Mouse (Mus musculus): ENCODE measurements around the gene Shank2. TPM values are rescaled to one million over a fixed set of nuclear protein-coding genes. Genes with fewer than 3 reads are reported as not detected.

Shank2 gene
- 100 to 1,000 TPM; 148 to 167 TPM for total RNA-seq (2021)

DNA sequence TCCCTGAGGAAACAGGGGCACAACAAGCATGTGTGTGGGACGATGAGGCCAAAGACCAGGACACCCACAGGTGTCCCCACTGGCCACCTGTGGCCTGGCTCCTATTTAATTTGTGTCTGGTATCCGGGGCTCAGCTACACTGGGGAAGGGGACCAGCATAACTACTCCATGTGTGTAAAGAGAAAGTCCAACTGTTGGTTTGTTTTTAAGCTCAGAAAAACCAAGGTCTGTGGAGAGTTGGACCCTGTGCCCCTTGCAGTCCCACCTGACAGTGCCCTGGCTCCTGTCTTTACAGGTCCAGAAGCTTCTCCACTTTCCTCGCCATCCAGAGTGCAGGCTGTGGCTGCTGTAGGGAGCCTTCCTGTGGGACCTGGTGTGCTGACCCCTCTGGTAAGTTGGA, at the start of gene Shank2:
Gene Shank2 (plus strand): TSS at position 301 of the 400 bp plus-strand sequence.
- intact Hi-C loops (cut with DNase I), result no loop called here

DNA sequence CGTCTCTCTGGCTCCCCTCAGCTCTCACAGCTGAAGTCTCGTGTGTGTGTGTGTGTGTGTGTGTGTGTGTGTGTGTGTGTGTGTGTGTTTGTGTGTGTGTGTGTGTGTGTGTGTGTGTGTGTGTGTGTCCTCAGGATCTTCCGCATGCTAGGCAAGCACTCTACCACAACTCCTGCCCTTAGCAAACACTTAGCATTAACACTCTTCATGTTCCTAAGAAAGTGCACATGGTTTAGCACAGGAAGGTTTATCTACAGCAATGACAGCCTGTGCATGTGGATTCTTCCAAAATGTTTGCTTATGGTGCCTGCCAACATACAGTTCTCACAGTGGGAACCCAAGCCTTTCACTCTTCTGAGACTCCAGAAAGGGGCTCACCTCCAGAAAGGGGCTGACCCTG, 49.6 kb upstream of the Shank2 start:
- intact Hi-C loops (cut with DNase I), result no loop called here
- no peak for DNase-seq (ENCODE audit: low spot score in 2 of 2)

More for the DNA sequence above, at the start of gene Shank2:
- no peak for DNase-seq (ENCODE audit: low spot score in 2 of 2)

DNA sequence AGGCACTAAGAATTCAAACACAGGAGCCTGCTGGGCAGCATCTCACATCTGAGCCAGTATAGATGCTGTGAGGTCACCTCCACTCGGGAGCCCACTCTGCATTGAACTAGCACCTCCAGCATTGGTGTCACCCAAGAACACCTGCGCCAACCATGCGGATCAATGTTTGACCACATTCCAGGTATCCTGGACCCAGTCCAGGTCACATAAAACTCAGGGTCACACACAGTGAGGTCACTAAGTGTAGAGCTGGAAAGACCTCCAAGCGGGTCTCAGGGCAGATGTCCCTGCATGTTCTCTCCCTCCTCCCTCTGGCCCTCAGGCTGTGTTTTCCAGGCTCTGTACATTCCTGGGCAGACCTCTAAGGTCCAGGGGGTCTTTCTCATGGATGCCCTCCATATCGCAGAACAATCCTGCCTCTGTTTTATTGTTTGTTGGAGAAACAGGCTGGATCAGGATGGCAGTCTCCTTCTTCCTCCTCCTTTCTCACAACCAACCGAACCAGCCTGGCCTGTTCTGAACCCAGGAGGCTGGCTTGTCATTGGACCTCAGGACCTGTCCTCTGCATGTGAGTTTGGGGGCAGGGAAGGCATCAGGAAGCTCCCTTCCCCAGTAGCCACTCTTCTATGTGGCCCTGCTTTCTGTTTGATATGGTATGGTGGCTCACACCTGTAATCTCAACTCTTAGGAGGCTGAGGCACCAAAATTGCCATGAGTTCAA, 45.0 kb upstream of the Shank2 start:
- DNase-seq (ENCODE audit: low spot score in 2 of 2), result no peak
- intact Hi-C loops (cut with DNase I), result no loop called here

DNA sequence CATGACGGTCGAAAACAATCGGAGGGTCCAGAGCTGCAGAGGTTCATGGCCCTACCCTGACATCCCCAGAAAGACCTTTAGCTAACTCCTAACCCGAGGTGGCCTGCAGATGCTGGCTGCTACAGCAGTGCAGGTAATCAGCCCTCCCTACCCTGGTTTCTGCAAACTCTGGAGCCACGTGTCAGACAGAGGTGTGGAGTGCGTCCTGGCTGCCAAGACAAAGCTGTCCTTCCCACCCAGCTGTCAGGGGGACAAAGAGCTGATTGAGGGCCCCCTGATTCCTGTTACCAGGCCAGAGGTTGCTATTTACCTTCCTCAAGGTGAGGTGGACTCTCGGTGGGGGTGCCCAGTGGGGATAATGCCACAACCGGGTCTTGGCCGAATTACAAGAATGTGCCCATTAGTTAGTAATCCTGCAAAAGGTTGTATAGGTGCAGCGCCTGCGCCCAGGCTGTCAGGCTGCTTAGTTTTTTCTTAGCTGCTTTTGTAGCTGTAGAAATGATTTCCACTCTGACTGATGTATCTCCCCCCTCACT, 43.6 kb upstream of the Shank2 start:
- no peak for DNase-seq (ENCODE audit: low spot score in 2 of 2)
- intact Hi-C loops (cut with DNase I), result no loop called here

DNA sequence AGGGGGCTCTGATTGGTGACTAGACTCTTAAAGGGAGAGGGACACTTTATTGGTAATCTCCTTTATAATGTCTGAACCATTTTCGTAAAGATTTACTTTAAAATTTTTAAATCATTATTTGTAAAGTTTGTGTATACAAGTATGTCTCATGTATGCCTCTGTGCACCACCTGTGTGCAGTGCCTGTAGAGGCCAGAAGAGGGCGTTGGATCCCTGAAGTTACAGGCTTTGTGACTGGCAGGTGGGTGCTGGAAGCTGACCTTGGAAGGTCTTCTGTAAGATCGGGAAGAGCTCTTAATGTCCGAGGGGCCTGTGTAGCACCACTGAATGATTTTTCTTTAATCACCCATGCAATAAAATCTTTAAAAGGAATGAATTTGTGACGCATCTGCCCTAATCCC, 37.9 kb upstream of the Shank2 start:
- DNase-seq (ENCODE audit: low spot score in 2 of 2), result no peak
- intact Hi-C loops (cut with DNase I), result no loop called here

DNA sequence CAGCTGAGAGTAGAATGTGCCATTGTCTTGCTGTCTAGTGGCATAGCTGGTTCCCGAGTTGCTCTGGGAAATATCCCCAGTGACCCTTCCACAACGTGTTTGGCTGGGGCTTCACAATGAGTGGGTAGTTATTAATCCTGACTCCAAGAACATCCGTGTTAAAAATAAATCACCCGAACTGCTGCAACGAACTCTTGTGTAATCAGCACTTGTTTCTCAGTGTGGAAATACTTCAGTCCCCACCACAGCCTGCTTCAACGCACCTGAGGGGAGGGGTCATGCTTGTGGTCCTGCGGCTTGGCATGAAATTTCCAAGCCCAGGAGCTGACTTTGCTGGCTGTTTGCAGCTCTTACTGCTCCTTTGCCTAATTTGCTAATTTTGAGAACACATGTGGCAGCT, 35.1 kb upstream of the Shank2 start:
- intact Hi-C loops (cut with DNase I), result no loop called here
- DNase-seq (ENCODE audit: low spot score in 2 of 2), result no peak

DNA sequence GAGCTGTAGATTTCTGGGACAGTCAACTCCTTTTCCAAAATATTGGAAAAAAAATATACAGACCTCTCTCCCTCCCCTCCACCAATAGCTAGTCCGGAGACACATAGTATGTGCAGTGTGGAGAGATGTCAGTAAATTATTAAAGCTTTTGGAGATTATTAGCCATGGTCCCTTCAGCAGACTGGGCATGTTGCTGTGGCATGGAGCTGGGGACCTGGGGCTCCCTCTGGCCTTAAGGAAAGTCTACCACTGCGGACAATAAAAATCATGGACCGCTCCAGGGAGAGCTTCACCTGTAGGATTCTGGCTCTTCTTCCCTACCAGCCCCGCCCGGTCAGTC, 24.3 kb upstream of the Shank2 start:
- intact Hi-C loops (cut with DNase I), result loop anchor here (5.0 kb wide), 1 partner anchor 80 kb away; no protein-coding TSS in a partner anchor
- DNase-seq (ENCODE audit: low spot score in 2 of 2), result no peak

DNA sequence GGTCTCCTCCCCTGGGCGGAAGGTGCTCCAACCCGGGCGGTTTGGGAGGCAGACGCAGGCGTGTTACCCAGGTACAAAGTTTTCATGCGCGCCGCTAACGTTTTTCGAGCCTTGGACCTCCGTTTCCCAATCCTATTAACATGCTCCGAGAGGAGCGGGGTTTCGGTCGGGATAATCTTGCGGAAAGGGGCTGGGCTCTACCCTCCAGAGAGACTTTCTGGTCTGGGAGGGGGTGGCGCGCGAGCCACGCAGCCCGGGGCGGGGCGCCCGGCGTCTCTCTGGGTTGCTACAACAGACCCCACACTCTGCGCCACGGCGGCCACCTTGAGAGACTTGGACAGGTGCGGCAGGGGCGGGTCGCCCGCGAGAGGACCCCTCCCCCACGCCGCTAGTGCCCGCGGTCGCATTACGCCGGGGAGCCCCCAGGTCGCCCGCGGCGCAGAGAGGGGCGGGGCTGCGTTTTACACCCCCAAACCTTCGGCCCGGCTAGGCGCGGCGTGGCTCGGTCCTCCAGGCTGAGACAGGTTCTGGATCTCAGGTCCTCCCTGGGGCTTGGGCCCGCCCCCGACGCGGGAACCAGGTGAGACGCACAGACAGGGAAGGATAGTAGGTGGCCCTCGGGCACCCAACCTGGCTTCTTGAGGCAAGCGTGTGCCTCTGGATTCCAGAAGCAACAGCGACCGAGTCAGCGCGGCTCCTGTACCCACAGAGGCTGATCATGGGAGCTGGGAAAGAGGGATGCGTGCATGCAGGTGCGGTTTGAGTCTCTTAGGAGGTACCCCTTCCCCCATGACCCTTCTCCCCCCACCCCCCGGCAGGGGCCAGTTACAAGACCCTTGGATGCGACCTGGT, 23.7 kb upstream of the Shank2 start:
- no peak for DNase-seq (ENCODE audit: low spot score in 2 of 2)
- intact Hi-C loops (cut with DNase I), result loop anchor here (2.0 to 5.0 kb wide), 2 partner anchors 79 to 95 kb away; no protein-coding TSS in a partner anchor

DNA sequence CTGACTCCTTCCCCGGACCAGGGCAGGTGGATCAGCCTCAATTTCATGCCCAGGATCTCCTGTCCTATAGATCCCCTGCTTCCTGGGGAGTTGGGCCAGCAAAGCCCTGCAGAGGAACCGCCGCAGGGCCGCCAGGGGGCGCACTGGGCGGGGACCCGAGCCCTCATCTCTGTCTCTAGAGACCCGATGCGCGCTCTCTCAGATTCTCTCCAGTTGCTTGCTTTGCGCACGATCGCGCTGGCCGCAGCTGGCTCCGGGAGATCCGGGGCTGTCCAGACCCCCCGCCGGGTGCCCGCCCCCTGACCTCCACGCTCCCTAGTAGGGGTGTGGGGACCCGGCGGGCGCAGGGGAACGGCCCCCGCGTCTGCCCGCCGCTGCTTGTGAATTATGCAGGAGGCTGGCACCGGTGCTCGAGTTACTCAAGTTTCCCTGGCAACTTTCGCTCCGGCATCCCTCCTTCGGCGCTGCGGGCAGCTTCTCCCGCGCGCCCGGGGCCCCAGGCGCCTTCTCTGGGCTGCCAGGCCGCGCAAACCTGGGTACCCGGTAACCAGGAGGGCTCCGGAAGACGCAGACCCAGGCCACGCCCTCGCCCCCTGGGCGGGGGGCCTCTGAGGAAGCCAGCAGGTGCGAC, 22.9 kb upstream of the Shank2 start:
- DNase-seq (ENCODE audit: low spot score in 2 of 2), result peak; percentile 50 to 64
- intact Hi-C loops (cut with DNase I), result loop anchor here (2.0 to 5.0 kb wide), 2 partner anchors 78 to 94 kb away; no protein-coding TSS in a partner anchor

DNA sequence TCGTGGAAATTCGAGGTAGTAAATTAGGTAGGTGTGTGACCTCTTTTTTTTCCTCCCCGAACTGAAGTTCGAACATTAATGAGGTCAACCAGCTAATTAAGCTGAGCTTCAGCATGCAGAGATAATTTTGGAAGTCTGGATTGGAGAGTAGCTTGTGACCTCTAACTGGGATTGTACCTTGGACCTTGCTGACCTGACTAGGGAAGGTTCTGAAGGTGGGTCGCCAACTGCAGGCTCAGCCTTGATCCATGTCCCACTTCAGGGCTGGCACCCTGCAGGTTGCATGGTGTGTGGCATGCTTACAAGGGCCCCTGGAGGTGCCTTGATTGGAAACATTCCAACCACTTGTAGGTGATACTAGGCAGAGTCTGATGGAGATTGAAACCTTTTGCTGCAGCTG, 21.7 kb upstream of the Shank2 start:
- no peak for DNase-seq (ENCODE audit: low spot score in 2 of 2)
- intact Hi-C loops (cut with DNase I), result loop anchor here (2.0 to 5.0 kb wide), 2 partner anchors 77 to 93 kb away; no protein-coding TSS in a partner anchor

DNA sequence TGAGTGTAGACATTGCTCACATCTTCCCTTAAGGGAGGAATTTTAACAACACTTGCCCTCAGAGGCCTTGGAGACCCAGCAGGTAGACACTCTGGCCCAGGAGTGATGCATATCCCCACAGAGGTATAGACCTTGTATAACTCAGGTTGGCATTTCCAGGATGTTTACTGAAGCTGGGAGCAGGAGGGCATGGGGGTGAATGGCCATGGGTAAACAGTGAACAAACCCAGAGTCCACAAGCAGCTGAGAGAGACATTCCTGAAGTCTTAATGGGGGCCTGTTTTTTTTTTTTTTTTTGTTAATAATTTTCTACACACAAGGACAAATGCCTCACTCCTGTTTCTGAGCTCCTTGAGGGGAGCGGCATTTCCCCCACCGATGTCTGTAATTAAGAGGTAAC, 15.4 kb upstream of the Shank2 start:
- no peak for DNase-seq (ENCODE audit: low spot score in 2 of 2)
- intact Hi-C loops (cut with DNase I), result no loop called here

DNA sequence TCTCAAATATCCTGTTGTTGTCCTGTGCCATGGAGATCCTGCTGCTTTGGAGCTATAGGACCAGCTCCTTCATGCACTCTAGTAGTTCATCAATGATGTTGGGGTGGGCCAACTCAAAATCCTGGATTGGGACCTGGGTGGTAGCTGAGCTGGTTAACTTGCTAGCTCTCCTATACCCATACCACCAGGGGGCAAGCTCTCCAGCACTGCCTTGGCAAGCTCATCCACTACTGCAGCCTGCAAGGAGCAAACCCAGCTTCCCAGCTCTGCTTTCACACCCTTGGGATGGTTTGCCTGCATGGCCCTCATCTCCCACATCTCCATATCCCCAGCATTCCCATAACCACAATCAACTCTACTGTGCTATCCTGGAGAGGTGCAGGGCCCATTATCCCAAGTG, 10.6 kb upstream of the Shank2 start:
- intact Hi-C loops (cut with DNase I), result no loop called here
- no peak for DNase-seq (ENCODE audit: low spot score in 2 of 2)

DNA sequence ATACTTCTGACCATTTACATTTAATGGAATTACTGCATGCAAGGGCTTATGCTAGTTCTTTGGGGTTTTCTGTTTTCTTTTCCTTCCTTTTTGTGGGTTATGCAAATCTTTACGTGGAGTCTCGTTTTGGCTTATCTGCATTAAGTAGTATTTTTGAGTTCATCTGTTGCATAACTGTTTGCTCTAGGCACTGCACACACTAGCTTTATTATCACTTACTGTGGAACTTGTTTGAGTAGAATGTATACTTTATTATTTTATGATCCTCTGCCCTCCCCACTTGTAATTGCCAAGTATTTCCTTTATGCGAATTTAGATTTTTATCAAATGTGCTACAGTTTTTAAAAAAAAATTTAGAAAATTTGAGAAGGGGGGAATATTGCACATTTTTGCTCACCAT, 2.7 kb upstream of the Shank2 start:
- DNase-seq (ENCODE audit: low spot score in 2 of 2), result no peak
- intact Hi-C loops (cut with DNase I), result no loop called here

DNA sequence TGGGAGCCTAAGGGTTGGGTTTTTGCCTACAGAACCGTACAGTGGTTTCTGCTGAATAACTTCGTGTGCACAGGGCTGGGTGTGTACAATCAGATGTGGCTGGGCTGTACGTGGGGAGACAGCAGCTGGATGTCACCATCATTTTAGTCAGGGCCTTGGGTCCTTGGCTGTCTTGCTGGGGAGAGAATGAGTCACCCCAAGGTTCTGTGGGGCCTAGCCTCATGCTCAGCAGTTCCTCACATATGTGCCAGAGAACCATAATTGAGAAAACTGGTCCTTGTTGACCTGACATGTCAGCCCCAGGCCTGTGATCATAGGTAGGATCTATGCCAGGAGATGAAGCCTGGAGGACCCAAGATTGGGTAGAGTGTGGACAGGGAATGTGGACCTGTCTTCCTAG, 1.7 kb downstream of the Shank2 start:
- intact Hi-C loops (cut with DNase I), result no loop called here
- DNase-seq (ENCODE audit: low spot score in 2 of 2), result no peak

DNA sequence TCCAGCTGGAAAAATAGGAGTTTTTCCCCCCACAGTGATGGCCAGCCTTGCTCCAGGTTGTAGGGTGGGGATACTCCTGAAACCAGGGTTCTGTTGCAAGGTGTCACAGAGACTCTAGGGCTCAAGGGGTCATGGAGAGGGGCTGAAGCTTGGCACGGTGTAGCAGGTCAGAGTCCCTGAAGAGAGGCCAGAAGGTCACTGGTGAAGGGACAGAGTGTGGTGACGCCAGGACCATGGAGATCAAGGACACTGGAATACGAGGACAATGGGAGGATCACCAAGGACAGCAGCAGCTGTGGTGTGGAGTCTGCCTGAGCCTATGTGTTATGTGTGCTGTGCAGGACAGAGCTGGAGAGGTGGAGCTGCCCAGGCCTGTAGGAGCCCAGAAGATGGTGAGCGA, 6.4 kb downstream of the Shank2 start:
- intact Hi-C loops (cut with DNase I), result no loop called here
- no peak for DNase-seq (ENCODE audit: low spot score in 2 of 2)

DNA sequence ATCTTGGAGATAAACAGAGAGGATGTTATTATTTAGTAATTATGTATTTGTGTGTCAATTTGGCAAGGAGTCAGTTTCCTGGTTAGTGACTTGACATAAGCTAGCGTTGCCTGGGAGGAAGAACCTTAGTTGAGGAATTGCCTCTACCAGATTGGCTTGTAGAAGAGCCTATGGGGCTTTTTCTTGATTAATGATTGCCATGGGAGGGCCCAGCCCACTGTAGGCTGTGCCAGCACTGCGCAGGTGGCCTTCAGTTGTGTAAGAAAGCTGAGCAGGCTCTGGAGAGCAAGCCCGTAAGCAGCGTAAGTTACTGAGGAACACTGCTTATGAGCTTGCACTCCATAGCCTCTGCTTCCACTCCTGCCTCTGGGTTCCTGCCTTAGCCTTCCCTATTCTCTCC, 7.3 kb downstream of the Shank2 start:
- intact Hi-C loops (cut with DNase I), result no loop called here
- DNase-seq (ENCODE audit: low spot score in 2 of 2), result no peak

DNA sequence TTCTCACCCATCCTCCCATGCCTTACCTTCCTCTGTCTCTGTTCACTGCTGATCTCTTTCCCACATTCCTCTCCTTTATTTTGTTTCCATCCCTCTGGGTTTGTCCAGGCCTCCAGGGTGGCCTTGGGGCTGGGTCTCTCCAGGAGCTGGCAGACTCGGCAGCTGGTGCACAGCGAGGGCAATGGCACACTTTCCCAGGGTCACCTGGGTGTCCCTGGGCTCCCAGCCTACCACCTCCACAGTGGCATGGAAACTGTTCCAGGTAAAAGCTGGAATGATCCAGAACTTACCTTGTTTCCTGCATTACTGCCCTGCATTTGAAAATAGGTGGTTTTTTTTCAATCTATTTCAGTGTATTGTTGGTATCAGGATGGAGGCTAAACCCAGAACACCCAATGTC, 12.8 kb downstream of the Shank2 start:
- intact Hi-C loops (cut with DNase I), result no loop called here

DNA sequence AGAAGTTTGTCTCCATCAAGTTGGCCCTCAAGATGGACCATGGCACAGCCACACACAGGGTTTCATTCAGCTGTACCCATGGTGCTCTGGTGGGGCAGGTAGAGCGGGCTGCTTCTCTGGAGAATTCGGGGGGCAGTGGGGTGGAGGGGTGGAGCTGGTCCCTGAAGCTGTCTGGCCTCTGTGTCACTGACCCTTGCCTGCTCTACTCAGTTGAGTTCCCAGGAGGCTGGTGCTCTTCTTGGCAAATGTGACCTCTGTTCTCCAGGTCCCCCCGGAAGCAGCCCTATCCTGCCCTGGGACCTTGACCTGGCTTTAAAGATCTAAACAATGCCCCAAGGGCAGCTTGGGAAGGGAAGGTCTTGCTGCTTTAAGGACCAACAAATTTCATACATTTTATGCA, 20.1 kb downstream of the Shank2 start:
- DNase-seq (ENCODE audit: low spot score in 2 of 2), result no peak
- intact Hi-C loops (cut with DNase I), result no loop called here

More for the DNA sequence above, 12.8 kb downstream of the Shank2 start:
- no peak for DNase-seq (ENCODE audit: low spot score in 2 of 2)

DNA sequence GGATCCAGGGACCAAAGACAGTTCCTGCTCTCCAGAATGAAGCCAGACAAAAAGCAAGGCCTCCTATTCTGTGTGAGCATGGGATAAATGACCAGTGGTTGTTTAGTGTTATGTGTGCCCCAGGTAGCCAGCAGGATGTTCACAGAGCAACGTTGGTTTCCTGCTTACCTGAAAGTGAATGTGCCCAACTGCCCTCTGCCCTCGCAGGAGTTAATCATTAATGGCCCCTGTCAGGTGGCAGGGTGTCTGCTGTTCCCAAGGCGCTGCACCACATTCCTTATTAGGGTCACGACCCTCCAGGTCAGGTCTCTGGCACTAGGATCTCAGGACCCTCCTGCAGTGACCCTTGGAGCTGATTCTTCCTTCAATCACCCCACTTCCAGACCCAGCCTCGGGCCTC, 21.0 kb downstream of the Shank2 start:
- intact Hi-C loops (cut with DNase I), result no loop called here
- no peak for DNase-seq (ENCODE audit: low spot score in 2 of 2)

DNA sequence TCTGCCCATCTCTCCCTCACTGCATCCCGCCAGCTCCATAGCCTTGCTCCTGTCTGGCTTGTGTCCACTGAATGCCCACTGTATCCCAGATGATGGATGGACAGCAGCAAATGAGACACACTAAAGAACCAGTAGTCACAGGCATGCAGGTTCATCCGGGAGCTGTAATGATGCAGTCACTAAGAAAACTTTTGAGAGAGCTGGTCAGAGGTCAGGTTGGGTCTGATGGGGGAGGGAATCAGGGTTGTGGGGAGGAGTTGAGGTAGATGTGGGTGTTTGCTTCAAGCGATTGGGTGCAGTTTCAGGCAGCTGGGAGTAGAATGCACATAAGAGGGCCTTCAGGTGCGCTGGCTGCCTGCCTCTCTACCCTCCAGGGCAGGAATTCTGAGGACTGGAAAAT, 21.8 kb downstream of the Shank2 start:
- intact Hi-C loops (cut with DNase I), result no loop called here
- DNase-seq (ENCODE audit: low spot score in 2 of 2), result no peak

All from left cerebral cortex, postnatal 25 days (tissue).